Mouse (Mus musculus) small intestine, adult 2 months (tissue): ENCODE data around the gene Gkn2.

Experiments
- CTCF ChIP-seq: fragments of 200-500 bp; IDR thresholded peaks from 2 replicates; pipeline ENCODE4 v1.5.1; 2012; ENCODE audit warnings: low read depth, mild to moderate bottlenecking, control low read depth, inconsistent platforms, low read length, moderate library complexity, mixed read lengths; ENCODE audit not compliant: insufficient replicate concordance, insufficient read length; ENCODE audit errors: extremely low read depth
- POLR2A ChIP-seq: fragments of 200-500 bp; IDR thresholded peaks from 2 replicates; pipeline ENCODE4 v1.6.1; 2012; ENCODE audit warnings: low read depth, mild to moderate bottlenecking, control low read depth, inconsistent platforms, low read length, moderate library complexity

DNA sequence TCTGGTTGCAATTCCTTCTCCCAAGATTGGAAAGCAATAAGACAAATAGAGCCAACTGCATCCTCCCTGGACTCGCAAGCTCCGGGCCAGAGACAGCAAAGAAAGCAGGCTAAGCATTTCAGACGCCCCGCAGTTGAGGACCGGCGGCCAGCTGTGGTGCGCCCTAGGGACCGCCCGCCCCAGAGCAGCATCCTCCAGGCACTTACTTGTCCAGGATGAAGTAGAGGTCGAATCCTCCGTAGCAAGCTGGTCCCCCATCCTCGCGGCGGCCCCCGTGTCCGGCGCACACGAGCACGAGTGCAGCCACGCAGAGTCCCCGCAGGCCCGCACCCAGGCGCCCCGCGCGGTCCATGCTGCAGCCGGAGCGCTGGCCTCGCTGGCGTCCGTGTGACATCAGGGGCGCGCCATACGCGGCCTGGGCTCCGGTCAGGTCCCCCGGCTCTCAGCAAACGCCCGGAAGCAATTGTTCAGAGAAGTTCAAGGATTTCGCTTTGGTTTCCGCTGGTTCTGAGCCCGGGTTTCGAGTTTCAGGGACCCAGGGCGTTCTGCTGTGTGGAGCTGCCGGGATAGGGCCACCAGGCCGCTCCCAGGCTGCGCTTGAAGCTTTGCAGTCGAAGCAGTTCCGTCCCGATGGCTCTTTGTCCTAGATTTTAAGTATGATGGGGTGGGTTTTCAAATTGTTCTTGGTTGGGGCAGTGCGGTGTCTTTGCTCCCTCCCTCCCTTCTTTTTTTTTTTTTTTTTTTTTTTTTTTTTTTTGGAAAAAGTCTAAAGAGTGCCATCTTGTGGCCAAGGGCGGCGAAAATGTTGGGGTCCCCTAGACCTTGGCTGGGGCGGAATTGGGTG is 37.8 kb upstream of the Gkn2 start, which contains the start of gene Antxr1:
- TF ChIP-seq POLR2A = no peak
- peak; percentile 57; the same call in 1 of the 2 replicates for TF ChIP-seq CTCF
